Mouse (Mus musculus) heart, embryonic 14.5 days (tissue): ENCODE measurements around the gene Cdk16. TPM values are rescaled to one million over a fixed set of nuclear protein-coding genes. Genes with fewer than 3 reads are reported as not detected.

ENCODE experiments used
- ATAC-seq: fragments of 200-750 bp; cut with Nextera tagmentation; 2 replicates; pipeline ENCODE4 v1.8.0; 2017; ENCODE audit warnings: low read depth, moderate TSS enrichment; ENCODE audit not compliant: insufficient number of reproducible peaks, insufficient read depth, low FRiP score
- H3K27ac ChIP-seq, 2 experiments: fragments of 200-500 bp in 1 of 2; fragments of 300-500 bp in 1 of 2; sonication (generic) in 1 of 2; replicated peaks in 1 of 2; 2 replicates each; pipeline ENCODE4 v1.5.1; 2012 to 2014; ENCODE audit warnings: low read depth in 2 of 2, low read length in 2 of 2, control low read depth in 1 of 2, mild to moderate bottlenecking in 1 of 2, mixed read lengths in 1 of 2; ENCODE audit not compliant: control insufficient read depth in 1 of 2, insufficient read depth in 1 of 2
- H3K27me3 ChIP-seq: fragments of 300-500 bp; sonication (generic); 2 replicates; pipeline ENCODE4 v1.6.1; 2014; ENCODE audit warnings: mild to moderate bottlenecking, low read length, control low read depth; ENCODE audit not compliant: control insufficient read depth, insufficient read depth
- H3K36me3 ChIP-seq: fragments of 300-500 bp; sonication (generic); 2 replicates; pipeline ENCODE4 v1.6.1; 2014; ENCODE audit warnings: mild to moderate bottlenecking, control low read depth, low read length, mixed read lengths; ENCODE audit not compliant: control insufficient read depth, insufficient read depth
- H3K4me1 ChIP-seq, 2 experiments: fragments of 200-500 bp in 1 of 2; fragments of 300-500 bp in 1 of 2; sonication (generic) in 1 of 2; 2 replicates each; pipeline ENCODE4 v1.6.1; 2012 to 2014; ENCODE audit warnings: low read length in 2 of 2, control low read depth in 1 of 2, mixed read lengths in 1 of 2; ENCODE audit not compliant: control insufficient read depth in 2 of 2, insufficient read depth in 2 of 2
- H3K4me2 ChIP-seq: fragments of 300-500 bp; sonication (generic); 2 replicates; pipeline ENCODE4 v1.6.1; 2014; ENCODE audit warnings: mild to moderate bottlenecking, low read length
- H3K4me3 ChIP-seq, 2 experiments: fragments of 200-500 bp in 1 of 2; fragments of 300-500 bp in 1 of 2; sonication (generic) in 1 of 2; 2 replicates each; pipeline ENCODE4 v1.5.1; 2012 to 2014; ENCODE audit warnings: low read length in 2 of 2, mild to moderate bottlenecking in 2 of 2, control low read depth in 1 of 2, low read depth in 1 of 2, moderate library complexity in 1 of 2; ENCODE audit not compliant: control insufficient read depth in 1 of 2, insufficient read depth in 1 of 2
- H3K9ac ChIP-seq: fragments of 300-500 bp; sonication (generic); 2 replicates; pipeline ENCODE4 v1.6.1; 2014; ENCODE audit warnings: mild to moderate bottlenecking, low read length
- H3K9me3 ChIP-seq: fragments of 300-500 bp; sonication (generic); 2 replicates; pipeline ENCODE4 v1.6.1; 2016; ENCODE audit warnings: low read length, control low read depth; ENCODE audit not compliant: control insufficient read depth
- WGBS: fragments of 180-500 bp; shearing (Covaris S2); extraction: QIAGEN DNeasy Blood & Tissue Kit; methylation state at CpG from one replicate; pipeline ENCODE4 v1.1.7; 2014; 5-methylcytosine and 5-hydroxymethylcytosine counted together
- polyA plus RNA-seq: library from polyadenylated mRNA; unstranded; fragments of >200 nt; fragmentation: Nextera tagmentation; extraction: Ambion mirVana; gene quantifications from 2 replicates; pipeline ENCODE4 v1.2.1, GENCODE M21; 2014

Gene Cdk16
- polyA plus RNA-seq, result 71.3 and 85.2 TPM in 2 replicates

GRCm38 (mm10) chrX:20687519-20688067 is at the start of gene Cdk16:
Gene Cdk16, plus strand, starts transcription at chrX:20687954.
- H3K36me3 ChIP-seq, result peaks cover 22% of the 10 kb centered on the region
- no peaks in the 10 kb centered on the region for H3K27me3 ChIP-seq
- peak within 1 kb of the TSS; percentile 76 for H3K4me2 ChIP-seq
- H3K4me3 ChIP-seq, result peak within 1 kb of the TSS; percentile 65 to 80
- H3K4me1 ChIP-seq, result peaks cover 0 to 11% of the 10 kb centered on the region in 2 experiments; a peak in 2 of 4 replicates
- H3K9me3 ChIP-seq, result no peaks in the 10 kb centered on the region
- H3K9ac ChIP-seq, result peak within 1 kb of the TSS; percentile 94
- peak within 1 kb of the TSS; percentile 97 to 98 for H3K27ac ChIP-seq
- 14% methylated on average over 16 of the region's 16 CpGs for WGBS
- ATAC-seq, result peak; percentile 90

GRCm38 (mm10) chrX:20638141-20638540 is 49.6 kb upstream of the Cdk16 start:
- Histone ChIP-seq H3K4me1 (no peaks in the 10 kb centered on the region), H3K36me3 (peaks cover 75% of the 10 kb centered on the region), H3K27ac (no peak overlapping the region), H3K9ac (no peak overlapping the region), H3K9me3 (no peaks in the 10 kb centered on the region), H3K4me2 (no peak overlapping the region), H3K27me3 (no peaks in the 10 kb centered on the region), H3K4me3 (no peak overlapping the region)
- WGBS, result 76% methylated on average over 2 of the region's 2 CpGs
- no peak for ATAC-seq

DNA sequence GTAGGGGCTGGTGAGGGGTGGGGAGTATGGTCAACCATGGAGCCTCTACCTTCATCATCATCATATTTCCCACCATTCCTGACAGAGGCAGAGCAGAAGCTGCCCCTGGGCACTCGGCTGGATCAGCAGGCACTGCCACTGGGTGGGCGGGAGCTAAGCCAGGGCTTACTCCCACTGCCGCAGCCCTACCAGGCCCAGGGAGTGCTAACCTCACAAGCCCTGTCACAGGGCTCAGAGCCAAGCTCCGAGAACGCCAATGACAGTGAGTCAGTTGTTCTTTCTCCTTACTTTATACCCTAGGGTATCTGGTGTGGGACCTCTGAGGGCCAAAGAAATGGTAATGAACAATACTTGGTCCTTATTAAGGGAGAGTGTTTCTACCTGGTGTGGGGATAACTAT is 43.0 kb upstream of the Cdk16 start:
- H3K36me3 ChIP-seq, result peaks cover 83% of the 10 kb centered on the region
- H3K4me1 ChIP-seq, result no peaks in the 10 kb centered on the region
- no peak overlapping the region for H3K27ac ChIP-seq
- no peak for ATAC-seq
- no peaks in the 10 kb centered on the region for H3K27me3 ChIP-seq
- no peak overlapping the region for H3K4me2 ChIP-seq
- 67% methylated on average over 5 of the region's 5 CpGs for WGBS
- no peak overlapping the region for H3K4me3 ChIP-seq
- no peak overlapping the region for H3K9ac ChIP-seq
- no peaks in the 10 kb centered on the region for H3K9me3 ChIP-seq

DNA sequence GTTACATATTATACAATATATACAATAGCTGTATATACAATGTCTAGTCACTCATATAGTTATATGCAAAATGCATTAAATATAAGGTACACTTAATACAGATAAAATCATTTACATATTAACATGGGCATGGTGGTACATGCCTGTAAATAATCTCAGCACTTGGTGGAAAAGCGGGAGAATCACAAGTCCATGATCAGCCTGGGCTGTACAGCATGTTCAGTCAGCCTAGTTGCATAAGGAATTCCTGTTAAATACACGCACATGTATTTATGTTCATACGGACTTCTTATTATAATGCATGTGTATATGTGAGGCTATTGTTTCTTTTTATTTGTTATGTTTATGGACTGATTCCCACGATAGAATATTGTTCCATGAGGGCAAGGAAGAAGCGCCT is 30.2 kb upstream of the Cdk16 start:
- no peaks in the 10 kb centered on the region for H3K36me3 ChIP-seq
- H3K4me1 ChIP-seq, result no peaks in the 10 kb centered on the region
- ATAC-seq, result no peak
- no peaks in the 10 kb centered on the region for H3K9me3 ChIP-seq
- no peaks in the 10 kb centered on the region for H3K27me3 ChIP-seq
- peak overlapping the region in 1 of 2 experiments; percentile 50; a peak in 2 of 4 replicates for H3K4me3 ChIP-seq
- H3K4me2 ChIP-seq, result peak overlapping the region; percentile 77
- WGBS, result 31% methylated on average over 5 of the region's 5 CpGs
- no peak overlapping the region for H3K27ac ChIP-seq
- H3K9ac ChIP-seq, result no peak overlapping the region

GRCm38 (mm10) chrX:20658026-20658652 is 29.6 kb upstream of the Cdk16 start, which contains the start of gene Uba1:
Gene Uba1, plus strand, starts transcription at chrX:20658326.
- H3K36me3 ChIP-seq, result no peaks in the 10 kb centered on the region
- H3K27me3 ChIP-seq, result no peaks in the 10 kb centered on the region
- WGBS, result 19% methylated on average over 27 of the region's 27 CpGs
- no peaks in the 10 kb centered on the region for H3K4me1 ChIP-seq
- peak within 1 kb of the TSS in 1 of 2 experiments; percentile 67; a peak in 2 of 4 replicates for H3K27ac ChIP-seq
- peak within 1 kb of the TSS; percentile 77 for H3K4me2 ChIP-seq
- peak within 1 kb of the TSS; percentile 68 for H3K9ac ChIP-seq
- no peaks in the 10 kb centered on the region for H3K9me3 ChIP-seq
- peak; percentile 83 for ATAC-seq
- H3K4me3 ChIP-seq, result peak within 1 kb of the TSS; percentile 50 to 62

- Histone ChIP-seq H3K36me3 (no peaks in the 10 kb centered on the region), H3K4me3 (peak overlapping the region; percentile 50 to 62), H3K27me3 (no peaks in the 10 kb centered on the region), H3K4me1 (no peaks in the 10 kb centered on the region), H3K4me2 (peak overlapping the region; percentile 77), H3K9me3 (no peaks in the 10 kb centered on the region), H3K9ac (peak overlapping the region; percentile 68), H3K27ac (peak overlapping the region in 1 of 2 experiments; percentile 67; a peak in 2 of 4 replicates)
- WGBS, result 20% methylated on average over 24 of the region's 24 CpGs
- 0 out of 2 replicates have a peak, but pooled peaks have one; percentile 33 for ATAC-seq
These were observed 28.8 kb upstream of the Cdk16 start for GRCm38 (mm10) chrX:20658891-20659406.

GRCm38 (mm10) chrX:20662317-20662715 is 25.4 kb upstream of the Cdk16 start:
- no peak overlapping the region for H3K27ac ChIP-seq
- WGBS, result 25% methylated on average over 5 of the region's 5 CpGs
- H3K9ac ChIP-seq, result no peak overlapping the region
- no peak overlapping the region for H3K4me3 ChIP-seq
- peaks cover 17% of the 10 kb centered on the region for H3K36me3 ChIP-seq
- no peak for ATAC-seq
- H3K4me1 ChIP-seq, result peaks cover 2 to 13% of the 10 kb centered on the region in 2 experiments
- H3K9me3 ChIP-seq, result no peaks in the 10 kb centered on the region
- no peaks in the 10 kb centered on the region for H3K27me3 ChIP-seq
- H3K4me2 ChIP-seq, result no peak overlapping the region
